Mouse (Mus musculus) gastrocnemius, postnatal 4 days (tissue): Measurements from ENCODE around the gene Gm45783. TPM values are rescaled to one million over a fixed set of nuclear protein-coding genes. Genes with fewer than 3 reads are reported as not detected.
"Not testable (repeated sequence)": the region's sequence is repeated elsewhere in the genome, so short reads cannot be mapped to it uniquely, and the experiment has no call there.

Experiments used
- DNase-seq, 2 experiments: peaks; one replicate each; pipeline ENCODE4 v3.0.0; 2021 to 2022; ENCODE audit warnings: low spot score in 2 of 2, mixed read lengths in 2 of 2
- long read RNA-seq, 2 experiments: library from polyadenylated mRNA; stranded (forward); transcript quantifications; one replicate each; pipeline ENCODE4 v2.0.0; 2021
- microRNA-seq: library from miRNA; unstranded; fragments of <30 nt; microRNA quantifications from one replicate; pipeline ENCODE4 v1.2.0, GENCODE M21; 2021
- total RNA-seq, 2 experiments: library from RNA; stranded (reverse); gene quantifications; 2 replicates each; pipeline ENCODE4 v1.2.3; 2021

The Gm45783 gene
- not detected for total RNA-seq
- long read RNA-seq, experiment 1: 0 reads
- long read RNA-seq, experiment 2: 0 reads

GRCm38 (mm10) chr7:7374431-7374830 is at the start of gene Gm45783:
TSS of gene Gm45783 (minus strand) at chr7:7374573.
- DNase-seq: not testable (repeated sequence)

- DNase-seq: not testable (repeated sequence)
Observed at GRCm38 (mm10) chr7:7399603-7400002, 25.2 kb upstream of the Gm45783 start, which contains the start of gene Vmn2r31. TSS of gene Vmn2r31 (minus strand) at chr7:7399703.

DNA sequence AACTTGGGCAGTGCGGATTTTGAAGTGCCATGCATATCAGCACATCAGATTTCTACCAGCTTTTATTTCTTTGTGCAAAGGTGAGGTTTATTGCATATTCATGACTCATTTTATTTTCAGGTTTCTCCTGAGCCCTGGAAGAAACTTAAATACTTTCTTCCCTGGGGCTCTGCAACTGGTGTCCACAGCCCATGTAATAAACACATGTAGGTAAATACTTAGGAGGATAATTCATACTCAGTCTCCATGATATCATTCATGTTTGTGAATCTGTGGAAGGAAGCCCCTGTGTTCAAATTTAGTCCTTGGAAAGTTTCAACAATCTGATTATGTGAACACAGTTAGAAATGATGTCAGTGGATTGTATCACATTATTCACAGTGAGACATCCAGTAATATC is 36.9 kb downstream of the Gm45783 start, which contains the start of gene Vmn2r30:
Gene Vmn2r30 (minus strand): TSS at position 101 of the 400 bp plus-strand sequence.
- not testable (repeated sequence) for DNase-seq

GRCm38 (mm10) chr7:7295595-7295994 is 78.8 kb downstream of the Gm45783 start:
- no peak for DNase-seq

Small RNA genes lying within 50 kb of the gene (microRNA-seq; reads per million reads assigned to microRNA genes)
- gene Mir5620: 0.63 reads per million

Other genes starting within 250 kb of the Gm45783 start
- under 1 TPM; 0.20 to 0.26 TPM for gene Zfp773, start 237.8 kb downstream of the Gm45783 start, total RNA-seq
- 1 to 10 TPM; 1.2 to 1.5 TPM for gene Zfp418, start 203.2 kb downstream of the Gm45783 start, total RNA-seq
- 1 to 10 TPM; 2.4 to 2.7 TPM for gene Zfp772, start 164.6 kb downstream of the Gm45783 start, total RNA-seq
- under 1 TPM; 0.22 to 0.23 TPM for gene Vmn2r29, start 127.2 kb downstream of the Gm45783 start, total RNA-seq
- 1 to 10 TPM; 1.1 to 1.8 TPM for gene Gm45844, start 96.3 kb downstream of the Gm45783 start, total RNA-seq
- gene Clcn4, start 73.7 kb downstream of the Gm45783 start, total RNA-seq: 10 to 100 TPM; 25.5 to 28.1 TPM
- not detected for gene Vmn2r30, start 37.0 kb downstream of the Gm45783 start, total RNA-seq
- gene Vmn2r31, start 25.1 kb upstream of the Gm45783 start, total RNA-seq: not detected
- not detected for gene Vmn2r32, start 105.4 kb upstream of the Gm45783 start, total RNA-seq
- not detected for gene Vmn2r33, start 192.2 kb upstream of the Gm45783 start, total RNA-seq